12 mouse cellular contexts compared by ENCODE assay signal in the genomic region with DNA sequence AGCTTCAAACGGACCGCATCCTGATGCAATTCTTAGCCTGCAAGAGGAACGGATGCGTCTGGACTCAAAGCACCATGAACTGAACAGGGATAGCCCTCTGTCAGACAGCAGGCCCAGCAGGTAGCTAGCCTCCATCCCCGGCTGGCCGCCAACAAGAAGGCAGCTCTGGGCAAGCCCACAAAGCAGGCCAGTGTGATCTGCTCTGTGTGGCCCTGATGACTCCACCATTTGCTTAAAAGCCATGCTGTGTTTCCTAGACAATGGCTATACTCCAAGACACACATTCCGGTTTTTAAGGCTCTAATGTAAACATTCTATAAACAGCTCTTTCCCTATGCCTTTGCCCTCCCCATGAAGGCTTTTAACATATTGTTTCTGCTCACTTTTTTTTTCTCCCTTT.
DNase-seq lines count a peak whose midpoint lies in the region; ATAC-seq and TF ChIP-seq lines count a peak whose summit lies in the region.
"Had no signal": no experiment of that assay in that cellular context is flagged by ENCODE, and none has a peak within 500 bp of the region (broad histone marks: within the 10 kb centered on the region; RNA-seq: fewer than 3 reads in every experiment).

No protein-coding gene starts in this region.

- peak; percentile 88 for ATAC-seq in hindbrain, postnatal 0 days
- ATAC-seq: lung, postnatal 0 days had no signal

- no peak overlapping the region for H3K9ac ChIP-seq in hindbrain, postnatal 0 days (replicated peaks; ENCODE audit: low read length)

- WGBS in hindbrain, postnatal 0 days, result 44% methylated on average over 7 of the region's 7 CpGs

- H3K27ac ChIP-seq in left cerebral cortex, adult 2 months, result no peak overlapping the region
- H3K27ac ChIP-seq in hindbrain, postnatal 0 days, result no peak overlapping the region; the same call in 1 of the 2 replicates

- no peaks in the 10 kb centered on the region for H3K36me3 ChIP-seq in hindbrain, postnatal 0 days (ENCODE audit: insufficient read depth, low read length)
- H3K36me3 ChIP-seq: forebrain, embryonic 10.5 days had no signal

- intact Hi-C loops in left cerebral cortex, postnatal 4 days (cut with DNase I), result loop anchor here (5.0 kb wide), 1 partner anchor 926 kb away; no protein-coding TSS in a partner anchor
- intact Hi-C loops in left cerebral cortex, adult 2 months (cut with DNase I), result loop anchor here (2.0 kb wide), 1 partner anchor 951 kb away; no protein-coding TSS in a partner anchor
- intact Hi-C loops in gastrocnemius, postnatal 14 days (cut with DNase I; ENCODE audit: low total_unique reads), result loop anchor here (10.0 kb wide), 1 partner anchor 523 kb away; no protein-coding TSS in a partner anchor
- intact Hi-C loops in left cerebral cortex, postnatal 36 days (cut with DNase I), result loop anchor here (2.0 to 5.0 kb wide), 2 partner anchors 526 to 927 kb away; no protein-coding TSS in a partner anchor

- no peaks in the 10 kb centered on the region for H3K27me3 ChIP-seq in hindbrain, postnatal 0 days (ENCODE audit: insufficient read depth, low read length)

- no peak for TF ChIP-seq POLR2A in brain, embryonic 14.5 days (IDR thresholded peaks at IDR 0.05; ENCODE audit: borderline replicate concordance, extremely low read depth, insufficient read depth, insufficient read length, poor library complexity, severe bottlenecking)

- H3K4me1 ChIP-seq in hindbrain, postnatal 0 days (ENCODE audit: insufficient read depth, low read length), result no peaks in the 10 kb centered on the region

- no peak for TF ChIP-seq CTCF in left cerebral cortex, adult 2 months (IDR thresholded peaks at IDR 0.05)
- TF ChIP-seq CTCF in brain, embryonic 14.5 days (IDR thresholded peaks at IDR 0.05; ENCODE audit: borderline replicate concordance, extremely low read depth, insufficient read depth, insufficient read length), result no peak
- TF ChIP-seq CTCF in hindbrain, postnatal 0 days (IDR thresholded peaks at IDR 0.05; ENCODE audit: low read depth), result no peak

- no peak overlapping the region for H3K4me3 ChIP-seq in left cerebral cortex, adult 2 months
- no peak overlapping the region for H3K4me3 ChIP-seq in hindbrain, postnatal 0 days (ENCODE audit: low read length)
- H3K4me3 ChIP-seq: forebrain, embryonic 10.5 days had no signal

- no peaks in the 10 kb centered on the region for H3K9me3 ChIP-seq in hindbrain, postnatal 0 days (ENCODE audit: low read length)
- H3K9me3 ChIP-seq: forebrain, embryonic 10.5 days had no signal

- peak; percentile 94 for DNase-seq in left cerebral cortex, postnatal 4 days
- DNase-seq in left cerebral cortex, adult 2 months (ENCODE audit: extremely low spot score in 1 of 2, low spot score in 2 of 2), result no peak
- peak; percentile 62 for DNase-seq in brain, embryonic 14.5 days (ENCODE audit: low read depth)
- DNase-seq in cerebellum, adult 9-10 months, result peak; percentile 91
- DNase-seq in hindbrain, postnatal 0 days (ENCODE audit: low spot score), result peak; percentile 77
- no peak for DNase-seq in gastrocnemius, postnatal 14 days
- DNase-seq in left cerebral cortex, postnatal 36 days (ENCODE audit: low spot score in 2 of 2), result no peak
- DNase-seq: heart, postnatal 10 days; kidney, postnatal 10 days; retina, postnatal 1 day had no signal

- no peak overlapping the region for H3K4me2 ChIP-seq in hindbrain, postnatal 0 days (ENCODE audit: low read depth, low read length)

Comparison
In these comparisons a context has a peak if more than half of its experiments do, and no peak if none do; other contexts are left out.
1. DNase-seq: peak in left cerebral cortex, postnatal 4 days (single experiment), brain, embryonic 14.5 days (single experiment), cerebellum, adult 9-10 months (single experiment) and hindbrain, postnatal 0 days (single experiment); none in left cerebral cortex, adult 2 months (0 of 2), gastrocnemius, postnatal 14 days (single experiment) and left cerebral cortex, postnatal 36 days (0 of 2).